In the genomic region with DNA sequence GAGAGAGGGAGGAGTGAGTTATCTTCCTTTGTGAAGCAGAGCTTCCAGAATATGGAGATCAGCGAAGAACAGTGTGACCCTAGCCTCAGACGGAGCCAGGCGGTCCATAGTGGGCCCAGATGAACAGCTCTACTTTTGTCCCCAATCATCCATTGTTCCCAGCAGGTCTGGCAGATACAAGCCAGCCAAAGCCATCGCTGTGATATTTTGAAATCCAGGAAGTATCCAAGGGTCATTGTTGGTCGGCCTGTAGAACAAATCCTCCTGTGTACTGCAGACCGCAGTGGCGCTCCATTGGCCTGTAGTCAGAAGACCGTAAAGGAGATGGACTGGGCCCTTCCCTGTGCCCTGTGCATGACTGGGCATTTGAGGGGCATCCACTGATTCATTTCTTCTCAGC, we compare ENCODE assay signal across 26 mouse cellular contexts.
DNase-seq lines count a peak whose midpoint lies in the region; ATAC-seq and TF ChIP-seq lines count a peak whose summit lies in the region.
"Had no signal": no experiment of that assay in that cellular context is flagged by ENCODE, and none has a peak within 500 bp of the region (broad histone marks: within the 10 kb centered on the region; RNA-seq: fewer than 3 reads in every experiment).

No protein-coding gene starts in this region.

- no peak for TF ChIP-seq CTCF in left cerebral cortex, adult 2 months (IDR thresholded peaks at IDR 0.05)
- no peak for TF ChIP-seq CTCF in intestine, postnatal 0 days (IDR thresholded peaks at IDR 0.05; ENCODE audit: low read depth)

- H3K27me3 ChIP-seq in intestine, postnatal 0 days (replicated peaks; ENCODE audit: control insufficient read depth, insufficient read depth, low read length), result no peaks in the 10 kb centered on the region
- H3K27me3 ChIP-seq: forebrain, embryonic 13.5 days; heart, embryonic 13.5 days; hindbrain, embryonic 15.5 days had no signal

- no peak overlapping the region for H3K9ac ChIP-seq in intestine, postnatal 0 days (ENCODE audit: low read depth, low read length)
- H3K9ac ChIP-seq: forebrain, embryonic 13.5 days; heart, embryonic 13.5 days; hindbrain, embryonic 12.5 days; hindbrain, embryonic 15.5 days had no signal

- H3K4me1 ChIP-seq in intestine, postnatal 0 days (replicated peaks; ENCODE audit: control insufficient read depth, insufficient read depth, low read length), result no peaks in the 10 kb centered on the region

- H3K36me3 ChIP-seq in intestine, postnatal 0 days (ENCODE audit: control insufficient read depth, insufficient read depth), result peaks cover 4% of the 10 kb centered on the region; the same call in 1 of the 2 replicates
- H3K36me3 ChIP-seq: hindbrain, embryonic 12.5 days had no signal

- H3K9me3 ChIP-seq in intestine, postnatal 0 days (ENCODE audit: control insufficient read depth), result no peaks in the 10 kb centered on the region
- H3K9me3 ChIP-seq: forebrain, embryonic 13.5 days; hindbrain, embryonic 12.5 days; hindbrain, embryonic 15.5 days had no signal

- DNase-seq in layer of hippocampus, adult 8-10 months (ENCODE audit: low spot score in 2 of 2), result peak; percentile 26 to 34
- DNase-seq in layer of hippocampus, postnatal 25 days (ENCODE audit: extremely low spot score in 1 of 2, low spot score in 1 of 2), result no peak
- no peak for DNase-seq in left cerebral cortex, adult 2 months (ENCODE audit: extremely low spot score in 1 of 2, low spot score in 2 of 2)
- DNase-seq in left cerebral cortex, postnatal 25 days (ENCODE audit: low spot score in 2 of 2), result no peak
- peak; percentile 68 for DNase-seq in Muller cell, postnatal 12 days (ENCODE audit: inconsistent ontology term)
- peak; percentile 88 for DNase-seq in brain, adult 2 months (ENCODE audit: low read depth, low spot score)
- DNase-seq: adrenal gland, adult 8-10 months; adrenal gland, postnatal 25 days; cerebellum, adult 2 months; cerebellum, adult 9-11 months; cerebellum, postnatal 25 days; gastrocnemius, postnatal 10 days; gastrocnemius, postnatal 36 days; heart, adult 2 months; heart, postnatal 14 days; heart, postnatal 4 days had no signal

- no peak overlapping the region for H3K4me3 ChIP-seq in left cerebral cortex, adult 2 months
- H3K4me3 ChIP-seq in intestine, postnatal 0 days (ENCODE audit: low read depth, low read length), result no peak overlapping the region
- H3K4me3 ChIP-seq: forebrain, embryonic 10.5 days; forebrain, embryonic 13.5 days; heart, adult 2 months; heart, embryonic 10.5 days; heart, embryonic 13.5 days; hindbrain, embryonic 12.5 days; hindbrain, embryonic 15.5 days had no signal

- ATAC-seq in intestine, postnatal 0 days, result no peak
- ATAC-seq: activated CD4-positive, CD25-positive, alpha-beta regulatory T cell, adult 4 months; CD4-positive, CD25-positive, alpha-beta regulatory T cell, adult 4 months; forebrain, embryonic 13.5 days; forebrain, embryonic 16.5 days had no signal

- H3K4me2 ChIP-seq in intestine, postnatal 0 days (replicated peaks; ENCODE audit: low read depth), result no peak overlapping the region
- H3K4me2 ChIP-seq: forebrain, embryonic 13.5 days; heart, embryonic 13.5 days; hindbrain, embryonic 12.5 days; hindbrain, embryonic 15.5 days had no signal

- WGBS in intestine, postnatal 0 days, result 84% methylated on average over 8 of the region's 8 CpGs

- H3K27ac ChIP-seq in left cerebral cortex, adult 2 months, result 0 out of 2 replicates have a peak overlapping the region, but pooled peaks have one; percentile 8
- no peak overlapping the region for H3K27ac ChIP-seq in intestine, postnatal 0 days (ENCODE audit: low read depth, low read length)
- H3K27ac ChIP-seq: forebrain, embryonic 10.5 days; forebrain, embryonic 13.5 days; heart, adult 2 months; heart, embryonic 13.5 days; hindbrain, embryonic 12.5 days; hindbrain, embryonic 15.5 days had no signal

- intact Hi-C loops in left cerebral cortex, adult 2 months (cut with DNase I), result no loop called here
- intact Hi-C loops in left cerebral cortex, postnatal 25 days (cut with DNase I), result no loop called here

Comparison
In these comparisons a context has a peak if more than half of its experiments do, and no peak if none do; other contexts are left out.
1. DNase-seq: peak in layer of hippocampus, adult 8-10 months (2 of 2), Muller cell, postnatal 12 days (single experiment) and brain, adult 2 months (single experiment); none in layer of hippocampus, postnatal 25 days (0 of 2), left cerebral cortex, adult 2 months (0 of 2) and left cerebral cortex, postnatal 25 days (0 of 2).